Mouse (Mus musculus) MEL (cell line): ENCODE results near the gene Vipas39.

Experiments used
- CHD2 ChIP-seq: IDR thresholded peaks from 2 replicates; pipeline ENCODE4 v1.6.1; 2011; ENCODE audit warnings: low read length, improper control_type of control experiment
- GATA1 ChIP-seq: IDR thresholded peaks from 2 replicates; pipeline ENCODE4 v1.6.1; 2011; ENCODE audit warnings: low read depth, low read length, improper control_type of control experiment

GRCm38 (mm10) chr12:87226801-87227200, 39.3 kb downstream of the Vipas39 start:
- no peak for TF ChIP-seq CHD2
- no peak for TF ChIP-seq GATA1
